Mouse (Mus musculus): Measurements from ENCODE around the gene Psme4. TPM values are rescaled to one million over a fixed set of nuclear protein-coding genes. Genes with fewer than 3 reads are reported as not detected.

The Psme4 gene
- polyA plus RNA-seq, 1 experiment = 46.7 TPM

DNA sequence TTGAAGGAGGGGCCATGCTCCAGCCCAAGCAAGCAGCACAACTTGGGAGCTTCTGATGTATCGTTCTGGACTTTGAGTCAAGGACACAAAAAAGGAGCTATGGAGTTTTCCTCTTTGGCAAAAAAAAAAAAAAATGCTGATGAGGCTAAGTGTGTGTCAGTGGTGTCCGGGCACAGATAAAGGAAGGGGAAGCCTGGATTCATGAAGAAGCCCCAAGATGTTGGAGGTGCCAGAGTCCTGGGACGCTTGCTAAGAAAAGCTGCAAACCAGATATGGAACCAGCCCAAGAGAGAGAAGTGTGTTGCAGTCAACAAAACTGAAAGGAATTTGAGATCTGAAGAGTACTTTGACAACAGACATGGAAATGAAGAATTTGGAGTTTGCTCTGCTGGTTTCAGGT is 140.8 kb downstream of the Psme4 start:
- H3K4me3 ChIP-seq (ENCODE audit: insufficient read depth, low read depth, low read length) = no peak overlapping the region
- TF ChIP-seq POLR2A (IDR thresholded peaks at IDR 0.05; ENCODE audit: insufficient read depth, low read depth, low read length) = no peak
- no peak for TF ChIP-seq CTCF (IDR thresholded peaks at IDR 0.05; ENCODE audit: insufficient read depth, low read depth, low read length)
- H3K27ac ChIP-seq (ENCODE audit: insufficient read depth, low read depth, low read length) = no peak overlapping the region
- WGBS = 85% methylated on average over 3 of the region's 3 CpGs
- no peaks in the 10 kb centered on the region for H3K4me1 ChIP-seq (ENCODE audit: control insufficient read depth, insufficient read depth, low read length)

DNA sequence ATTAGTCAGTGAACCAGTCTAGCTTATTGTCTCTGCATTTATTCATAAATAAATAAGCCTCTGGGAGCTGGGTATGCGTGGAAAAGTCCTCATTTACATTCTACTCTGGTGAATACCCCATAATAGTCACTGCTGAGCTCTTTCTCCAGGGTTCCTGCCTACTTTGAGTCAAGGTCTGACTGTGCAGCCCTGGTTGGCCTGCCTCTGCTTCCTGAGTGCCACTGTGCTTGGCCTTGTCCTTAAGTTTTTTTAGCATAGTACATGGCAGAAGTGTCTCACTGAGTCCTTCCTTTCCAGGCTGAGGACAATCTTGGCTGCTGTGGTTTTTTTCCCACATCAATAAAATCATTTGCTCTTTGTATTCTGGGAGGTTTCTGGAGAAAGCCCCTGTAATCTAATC is 149.1 kb downstream of the Psme4 start:
- TF ChIP-seq CTCF (IDR thresholded peaks at IDR 0.05; ENCODE audit: insufficient read depth, low read depth, low read length) (no peak), POLR2A (IDR thresholded peaks at IDR 0.05; ENCODE audit: insufficient read depth, low read depth, low read length) (no peak)
- WGBS = 67% methylated on average over 1 of the region's 1 CpGs

DNA sequence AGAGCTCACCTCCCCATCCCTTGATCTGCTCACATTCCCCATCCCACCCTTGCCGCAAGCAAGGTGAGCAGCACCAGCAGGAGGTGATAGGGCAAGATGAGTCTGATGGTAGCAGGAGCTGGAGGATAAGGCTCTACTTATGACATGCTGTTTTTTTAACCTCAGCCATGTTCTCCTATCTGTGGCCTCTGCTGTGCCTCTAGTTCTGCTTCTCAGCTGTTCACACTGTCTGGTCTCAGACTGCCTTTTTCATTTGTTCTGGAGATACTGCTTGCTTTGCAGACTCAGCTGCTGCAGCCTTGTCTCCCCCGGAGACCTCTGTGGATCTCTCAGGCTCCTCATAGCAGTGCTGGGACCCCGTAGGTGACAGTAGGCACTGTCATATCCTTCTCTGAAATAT is 151.8 kb downstream of the Psme4 start:
- WGBS = 97% methylated on average over 3 of the region's 3 CpGs
- no peak overlapping the region for H3K27ac ChIP-seq (ENCODE audit: insufficient read depth, low read depth, low read length)
- TF ChIP-seq POLR2A (IDR thresholded peaks at IDR 0.05; ENCODE audit: insufficient read depth, low read depth, low read length) = no peak
- TF ChIP-seq CTCF (IDR thresholded peaks at IDR 0.05; ENCODE audit: insufficient read depth, low read depth, low read length) = no peak
- no peaks in the 10 kb centered on the region for H3K4me1 ChIP-seq (ENCODE audit: control insufficient read depth, insufficient read depth, low read length)
- H3K4me3 ChIP-seq (ENCODE audit: insufficient read depth, low read depth, low read length) = no peak overlapping the region

More for the DNA sequence above, 149.1 kb downstream of the Psme4 start:
- Histone ChIP-seq H3K4me1 (ENCODE audit: control insufficient read depth, insufficient read depth, low read length) (no peaks in the 10 kb centered on the region), H3K27ac (ENCODE audit: insufficient read depth, low read depth, low read length) (no peak overlapping the region), H3K4me3 (ENCODE audit: insufficient read depth, low read depth, low read length) (no peak overlapping the region)

DNA sequence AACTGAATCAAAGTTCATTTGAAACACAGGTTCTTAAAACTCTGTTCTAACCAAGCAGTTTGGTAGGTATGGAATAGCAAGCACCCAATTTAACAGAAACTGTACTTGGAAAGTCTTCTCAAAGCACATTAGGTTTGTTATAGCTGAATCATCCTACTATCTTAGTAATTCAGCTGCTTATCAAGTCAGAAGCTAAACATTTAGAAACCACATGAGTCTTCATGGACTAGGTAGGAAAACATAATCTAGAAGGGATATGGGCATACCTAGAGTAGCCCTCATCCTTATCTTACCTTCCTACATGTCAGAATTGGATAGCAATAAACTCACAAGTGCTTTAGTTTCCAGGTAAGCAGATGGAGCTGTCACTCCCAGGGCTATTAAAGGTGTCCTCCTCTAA is 156.6 kb downstream of the Psme4 start:
- TF ChIP-seq CTCF (IDR thresholded peaks at IDR 0.05; ENCODE audit: insufficient read depth, low read depth, low read length) = no peak
- TF ChIP-seq POLR2A (IDR thresholded peaks at IDR 0.05; ENCODE audit: insufficient read depth, low read depth, low read length) = no peak
- no peaks in the 10 kb centered on the region for H3K4me1 ChIP-seq (ENCODE audit: control insufficient read depth, insufficient read depth, low read length)
- no peak overlapping the region for H3K27ac ChIP-seq (ENCODE audit: insufficient read depth, low read depth, low read length)
- no peak overlapping the region for H3K4me3 ChIP-seq (ENCODE audit: insufficient read depth, low read depth, low read length)

DNA sequence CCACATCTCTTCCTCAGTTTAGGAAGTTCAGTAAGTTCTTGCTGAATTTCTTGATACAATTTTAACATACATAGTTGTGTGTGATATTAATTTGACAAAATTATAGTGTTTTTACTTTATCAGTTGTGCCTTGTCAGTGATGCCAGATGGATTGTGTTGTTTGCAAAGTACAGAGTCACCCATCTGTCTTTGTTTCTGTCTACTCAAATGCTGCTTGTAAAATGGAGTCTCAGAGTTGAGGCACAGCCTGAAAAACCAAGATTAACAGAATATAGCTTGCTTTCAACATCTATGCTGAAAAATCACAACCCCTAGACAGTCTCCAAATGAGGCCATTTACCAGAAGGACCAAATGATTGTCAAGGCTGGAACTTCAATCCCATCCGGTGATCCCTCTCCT is 157.0 kb downstream of the Psme4 start:
- Histone ChIP-seq H3K4me1 (ENCODE audit: control insufficient read depth, insufficient read depth, low read length) (no peaks in the 10 kb centered on the region), H3K4me3 (ENCODE audit: insufficient read depth, low read depth, low read length) (no peak overlapping the region), H3K27ac (ENCODE audit: insufficient read depth, low read depth, low read length) (no peak overlapping the region)
- TF ChIP-seq CTCF (IDR thresholded peaks at IDR 0.05; ENCODE audit: insufficient read depth, low read depth, low read length) (no peak), POLR2A (IDR thresholded peaks at IDR 0.05; ENCODE audit: insufficient read depth, low read depth, low read length) (no peak)
- 94% methylated on average over 1 of the region's 1 CpGs for WGBS

Other genes starting within 250 kb of the Psme4 start
- gene Acyp2, start 122.1 kb upstream of the Psme4 start, polyA plus RNA-seq (2012; ENCODE audit: insufficient read depth, insufficient read length, low replicate concordance, missing spikeins) = not detected in 2 replicates
- not detected in 2 replicates for gene Gpr75, start 113.6 kb downstream of the Psme4 start, polyA plus RNA-seq (2012; ENCODE audit: insufficient read depth, insufficient read length, low replicate concordance, missing spikeins)
- not detected in 2 replicates for gene Asb3, start 113.7 kb downstream of the Psme4 start, polyA plus RNA-seq (2012; ENCODE audit: insufficient read depth, insufficient read length, low replicate concordance, missing spikeins)
- not detected in 2 replicates for gene Erlec1, start 182.6 kb downstream of the Psme4 start, polyA plus RNA-seq (2012; ENCODE audit: insufficient read depth, insufficient read length, low replicate concordance, missing spikeins)
- gene Chac2, start 214.6 kb downstream of the Psme4 start, polyA plus RNA-seq (2012; ENCODE audit: insufficient read depth, insufficient read length, low replicate concordance, missing spikeins) = not detected in 2 replicates

All from olfactory bulb, adult 2 months (tissue).